Mouse (Mus musculus) kidney, adult 9 months (tissue): Measurements from ENCODE around the gene Ppp1cc.
"Not testable (repeated sequence)": the region's sequence is repeated elsewhere in the genome, so short reads cannot be mapped to it uniquely, and the experiment has no call there.

ENCODE experiments used
- DNase-seq: peaks from one replicate; pipeline ENCODE4 v3.0.0; 2022

Ppp1cc gene

DNA sequence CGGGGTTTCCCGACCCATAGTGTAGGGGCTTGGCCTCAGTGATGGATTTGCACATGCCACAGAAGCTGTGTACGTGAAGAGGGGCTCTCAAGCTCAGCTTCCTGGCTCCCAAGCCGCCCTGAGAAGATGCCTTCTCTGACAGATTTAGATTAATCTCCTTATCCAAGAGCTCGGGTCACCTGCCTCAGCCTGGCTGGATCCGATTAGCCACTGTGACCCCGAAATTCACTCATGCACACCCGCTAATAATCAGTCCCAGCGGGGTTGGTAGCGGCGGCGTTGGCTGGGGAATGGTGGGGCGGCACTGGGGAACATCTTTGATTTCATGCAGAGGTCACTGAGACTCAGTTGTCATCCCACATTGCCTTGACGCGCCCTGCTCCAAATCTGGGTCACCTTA is 19.2 kb upstream of the Ppp1cc start:
- no peak for DNase-seq

GRCm38 (mm10) chr5:122139771-122140170 is 18.3 kb upstream of the Ppp1cc start:
- not testable (repeated sequence) for DNase-seq

- no peak for DNase-seq
Observed at GRCm38 (mm10) chr5:122140723-122141122, 17.4 kb upstream of the Ppp1cc start, which contains the start of gene Ccdc63. Ccdc63 (minus strand) TSS chr5:122140823.

GRCm38 (mm10) chr5:122142230-122142992 is 15.7 kb upstream of the Ppp1cc start:
- no peak for DNase-seq

- DNase-seq, result no peak
Observed at GRCm38 (mm10) chr5:122143543-122143942, 14.5 kb upstream of the Ppp1cc start.

DNA sequence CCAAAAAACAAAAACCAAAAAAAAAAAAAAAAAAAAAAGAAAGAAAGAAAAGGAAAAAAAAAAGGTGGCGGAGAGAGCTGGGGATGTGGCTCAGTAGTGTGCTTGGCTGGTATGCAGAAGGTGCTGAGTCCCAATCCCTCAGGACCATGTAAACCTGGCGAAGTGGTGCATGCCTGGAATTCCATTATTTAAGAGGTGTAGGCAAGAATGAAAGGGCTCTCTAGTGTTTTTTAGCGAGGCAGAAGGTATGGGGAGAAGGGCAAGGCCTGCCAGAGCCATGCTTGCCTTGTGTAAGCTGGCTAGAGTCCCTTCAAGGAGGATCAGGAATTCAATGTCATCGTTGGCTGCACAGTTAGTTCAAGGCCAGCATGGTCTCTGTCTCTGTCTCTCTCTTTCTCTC is 13.3 kb upstream of the Ppp1cc start:
- no peak for DNase-seq

DNA sequence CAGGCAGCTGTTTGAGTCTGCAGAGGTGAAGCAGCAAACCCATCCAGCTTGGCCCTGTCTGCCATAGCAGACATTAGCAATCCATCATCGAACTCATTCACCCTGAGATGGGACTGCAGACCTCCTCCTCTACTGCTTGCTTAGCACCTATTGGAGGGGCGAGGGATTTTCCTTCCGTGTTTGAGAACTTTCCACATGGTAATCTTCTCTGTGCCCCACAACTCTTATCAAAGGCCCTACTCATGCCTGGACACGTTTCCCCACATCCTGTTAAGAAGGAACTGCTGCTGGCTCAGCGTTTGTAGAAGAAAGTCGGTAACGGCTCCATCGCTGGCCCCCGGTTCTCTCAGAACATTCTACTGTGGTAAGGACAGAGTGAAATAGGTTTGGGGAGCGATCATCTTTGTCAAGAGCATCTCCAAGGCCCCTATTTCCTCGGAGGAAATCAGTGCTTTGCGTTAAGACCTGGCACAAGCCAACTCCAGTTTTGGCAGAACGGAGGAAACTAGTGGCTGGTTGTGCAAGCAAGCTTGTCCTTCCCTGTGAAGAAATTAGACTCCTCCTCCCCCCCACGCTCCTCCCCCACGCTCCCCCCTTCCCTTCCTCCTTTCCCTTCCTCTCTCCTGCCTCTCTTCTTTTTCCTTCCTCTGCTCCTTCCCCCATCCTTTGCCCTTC is 12.6 kb upstream of the Ppp1cc start:
- DNase-seq, result no peak

DNA sequence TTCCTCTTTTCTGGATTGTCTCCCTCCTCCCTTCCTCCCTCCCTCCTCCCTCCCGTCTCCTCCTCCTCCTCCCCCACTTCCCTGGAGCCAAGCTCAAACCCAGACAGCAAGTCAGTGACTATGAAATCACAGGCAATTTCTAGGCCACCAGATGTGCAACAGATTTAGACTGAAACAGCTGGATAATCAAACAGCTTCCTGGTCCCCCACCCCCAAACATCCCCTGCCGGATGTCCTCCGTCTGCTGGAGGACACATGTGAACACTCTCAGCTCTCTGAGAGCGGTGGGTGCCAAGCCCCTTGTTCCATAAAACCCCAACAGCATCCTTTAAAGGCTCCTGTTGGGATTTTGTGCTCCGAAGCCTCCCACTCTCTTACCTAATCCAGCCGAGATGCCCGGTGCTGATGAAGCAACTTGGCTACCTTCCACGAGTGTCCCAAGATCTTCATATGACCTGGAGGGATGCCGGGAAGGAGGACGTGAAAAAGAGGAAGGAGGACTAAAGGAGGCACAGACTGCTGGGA is 12.0 kb upstream of the Ppp1cc start:
- DNase-seq, result no peak

GRCm38 (mm10) chr5:122146609-122147008 is 11.5 kb upstream of the Ppp1cc start:
- no peak for DNase-seq

DNA sequence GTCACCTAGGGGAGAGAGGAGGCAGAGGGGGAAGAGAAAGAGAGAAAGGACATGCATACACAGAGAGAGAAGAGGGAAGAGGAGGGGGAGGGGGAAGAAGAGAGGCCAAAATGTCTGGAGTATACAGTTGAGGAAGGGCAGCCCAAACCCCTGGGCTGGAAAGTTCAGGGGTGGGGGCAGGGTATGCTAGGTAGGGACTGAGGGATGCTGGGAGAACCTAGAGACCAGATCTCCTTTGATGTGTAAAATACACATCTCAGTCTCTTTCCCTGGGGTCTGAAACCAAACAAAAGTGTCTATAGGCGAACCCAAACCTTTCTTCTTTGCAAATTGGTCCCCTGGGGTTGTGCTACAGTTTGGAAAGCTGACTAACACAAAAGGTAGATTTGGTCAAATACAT is 10.0 kb upstream of the Ppp1cc start:
- no peak for DNase-seq

DNA sequence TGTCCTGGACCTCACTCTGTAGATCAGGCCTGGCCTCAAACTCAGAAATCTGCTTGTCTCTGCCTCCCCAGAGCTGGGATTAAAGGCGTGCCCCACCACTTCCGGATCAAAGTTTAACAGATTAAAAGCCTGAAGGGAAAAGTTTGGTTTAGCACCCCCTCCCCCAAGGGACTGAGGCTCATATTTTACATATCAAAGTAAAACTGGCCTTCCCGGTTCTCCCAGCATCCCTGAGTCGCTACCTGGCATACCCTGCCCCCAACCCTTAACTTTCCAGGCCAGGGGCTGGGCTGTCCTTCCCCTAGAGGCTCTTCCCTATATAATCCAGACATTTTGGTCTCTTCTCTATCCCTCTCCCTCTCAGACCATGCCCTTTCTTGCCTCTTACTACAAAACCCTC is 8.8 kb upstream of the Ppp1cc start:
- DNase-seq, result no peak

GRCm38 (mm10) chr5:122152508-122152907 is 5.6 kb upstream of the Ppp1cc start:
- not testable (repeated sequence) for DNase-seq

GRCm38 (mm10) chr5:122154006-122154405 is 4.1 kb upstream of the Ppp1cc start:
- DNase-seq, result no peak

DNA sequence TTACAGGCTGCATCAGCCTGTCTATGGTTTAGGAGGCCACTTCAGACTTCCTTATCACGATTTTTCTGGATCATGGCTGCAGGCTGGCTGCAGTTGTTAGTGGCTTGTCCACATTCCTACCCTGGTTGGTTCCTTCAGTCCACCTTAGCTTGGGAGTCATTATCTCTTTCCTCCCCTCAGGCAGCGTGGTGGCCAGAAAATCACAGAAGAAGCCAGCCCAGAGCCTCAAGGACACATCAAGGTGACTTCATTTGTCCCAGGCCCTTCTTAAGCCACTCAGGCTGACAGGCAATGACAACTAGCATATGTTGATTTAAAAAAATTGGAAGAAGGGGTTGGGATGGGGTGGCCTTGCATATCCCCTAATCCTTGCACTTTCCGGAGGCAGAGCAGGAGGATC is 3.3 kb upstream of the Ppp1cc start:
- no peak for DNase-seq

DNA sequence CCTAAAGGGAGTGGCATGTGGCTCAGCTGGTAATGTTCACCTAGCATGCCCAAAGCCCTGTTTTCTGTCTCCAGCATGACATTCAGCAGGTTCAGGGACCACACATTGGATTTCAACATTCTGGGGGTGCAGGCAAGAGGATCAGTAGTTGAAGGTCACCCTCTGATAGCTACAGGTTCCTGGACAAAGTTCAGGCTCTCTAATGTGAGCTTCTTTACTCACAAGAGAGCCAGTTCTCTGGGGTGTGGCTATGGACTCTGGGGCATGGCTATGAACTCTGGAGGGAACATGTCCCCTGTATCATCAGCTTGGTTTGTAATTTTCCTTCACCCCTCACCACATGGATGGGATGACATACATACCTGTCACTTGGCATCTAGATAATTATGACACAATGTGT is 2.5 kb upstream of the Ppp1cc start:
- DNase-seq, result no peak

- no peak for DNase-seq
Observed at GRCm38 (mm10) chr5:122156486-122156885, 1.6 kb upstream of the Ppp1cc start.

GRCm38 (mm10) chr5:122158557-122159515 is 758 bp downstream of the Ppp1cc start:
- DNase-seq, result peak; percentile 31

DNA sequence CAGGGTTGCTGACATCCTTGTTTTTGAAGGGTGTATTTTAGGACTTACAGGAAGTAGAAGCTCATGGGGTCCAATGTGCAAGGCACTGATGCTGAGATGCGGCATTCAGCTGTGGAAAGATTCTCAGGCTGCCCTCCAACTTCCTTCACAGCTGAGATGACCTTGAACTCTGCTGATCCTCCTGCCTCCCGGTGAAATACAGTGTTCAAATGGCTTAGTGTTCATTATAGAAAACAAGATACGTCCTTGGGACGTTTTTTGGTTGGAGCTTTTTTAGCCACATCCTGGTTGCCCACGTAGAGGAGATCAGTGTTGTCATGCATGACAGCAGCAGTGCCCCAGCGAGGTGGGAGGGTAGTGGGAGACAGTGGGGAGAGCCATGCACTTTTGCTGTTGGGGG is 5.1 kb downstream of the Ppp1cc start:
- DNase-seq, result peak; percentile 54

GRCm38 (mm10) chr5:122164011-122164410 is 5.9 kb downstream of the Ppp1cc start:
- DNase-seq, result no peak

DNA sequence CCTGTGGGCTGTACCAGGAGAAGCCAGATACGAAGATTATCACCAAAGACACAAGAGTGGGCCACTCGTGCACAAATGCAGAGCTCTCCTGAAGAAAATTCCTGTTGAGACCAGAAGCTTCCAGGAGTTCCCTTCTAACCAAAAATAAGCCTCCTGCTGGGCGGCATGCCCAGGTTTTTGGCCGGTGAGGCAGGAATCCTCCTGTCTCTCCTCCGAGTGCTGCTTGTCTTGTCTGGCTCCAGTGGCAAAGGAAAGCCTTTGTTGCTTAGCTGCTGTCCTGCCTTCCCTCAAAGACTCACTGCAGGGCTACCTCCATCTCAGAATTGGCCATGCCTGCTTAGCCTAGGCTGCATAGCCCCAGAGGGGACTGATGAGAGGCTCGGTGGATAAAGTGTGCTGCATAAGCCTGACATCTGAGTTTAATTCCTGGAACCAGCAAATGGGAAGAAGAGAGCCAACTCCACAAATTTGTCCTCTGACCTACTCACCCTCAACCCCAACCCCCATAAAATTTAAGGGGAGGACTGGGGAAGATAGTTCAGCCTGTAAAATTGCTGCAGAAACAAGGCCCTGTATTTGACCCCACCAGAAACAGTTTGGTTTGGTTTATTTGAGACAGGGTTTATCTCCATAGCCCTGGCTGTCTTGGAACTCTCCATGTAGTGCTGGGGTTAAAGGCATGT is 7.3 kb downstream of the Ppp1cc start:
- peak; percentile 50 for DNase-seq

DNA sequence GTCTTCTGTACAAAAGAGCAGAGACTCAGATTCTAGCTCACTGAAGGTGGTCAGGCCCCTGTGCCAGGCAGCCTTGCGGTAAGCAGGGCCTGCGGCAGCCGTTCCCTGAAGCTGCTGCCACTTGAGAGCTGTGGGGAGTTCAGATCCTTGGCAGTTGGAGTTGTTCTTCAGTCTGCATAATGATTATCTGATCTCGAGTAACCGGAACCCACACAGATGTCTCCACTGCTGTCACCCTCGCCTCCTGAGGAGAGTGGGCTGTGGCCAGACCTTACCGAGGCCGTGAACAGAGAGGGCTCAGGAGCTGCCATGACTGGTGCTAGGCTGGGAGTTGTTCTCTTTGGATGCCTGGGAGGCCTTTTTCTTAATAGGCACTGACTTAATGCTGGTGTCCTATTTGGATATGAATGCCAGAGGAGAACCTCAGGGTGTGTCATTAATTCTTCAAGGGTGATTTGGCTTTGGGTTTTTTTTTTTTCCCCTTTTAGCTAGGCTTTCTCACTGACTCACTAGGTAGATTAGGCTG is 8.6 kb downstream of the Ppp1cc start:
- DNase-seq, result no peak
